Mouse (Mus musculus): ENCODE results near the gene Pknox1.

DNA sequence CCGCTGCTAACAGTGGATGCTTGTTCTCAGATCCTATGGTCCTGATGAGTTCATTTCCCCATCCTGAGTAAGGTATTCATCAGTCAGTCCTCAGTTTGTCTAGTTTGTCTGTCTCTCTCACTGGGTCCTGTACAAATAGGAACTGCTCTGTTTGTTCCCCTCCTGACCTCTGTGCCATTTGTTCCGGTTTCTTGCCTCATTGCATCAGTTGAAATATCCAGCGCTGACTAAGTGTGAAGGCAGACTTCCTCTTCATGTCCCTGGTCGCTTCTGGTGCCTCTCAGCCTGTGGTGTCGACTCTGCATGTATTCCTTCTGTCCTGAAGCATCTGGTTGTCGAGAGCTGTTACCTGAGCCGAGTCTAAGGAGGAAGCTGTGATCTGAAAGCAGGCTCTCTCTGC lies 30.1 kb downstream of the Pknox1 start:
- TF ChIP-seq CTCF (IDR thresholded peaks at IDR 0.05), result no peak
- TF ChIP-seq EP300 (IDR thresholded peaks at IDR 0.05), result no peak

Measured in lung, postnatal 0 days (tissue).